Mouse (Mus musculus) lung, postnatal 0 days (tissue): ENCODE data around the gene Gpha2.

ENCODE experiments used
- CTCF ChIP-seq: IDR thresholded peaks from 2 replicates; pipeline ENCODE4 v1.5.1; 2016; ENCODE audit warnings: antibody characterized with exemption, mild to moderate bottlenecking
- EP300 ChIP-seq: IDR thresholded peaks from 2 replicates; pipeline ENCODE4 v1.6.1; 2016; ENCODE audit warnings: antibody characterized with exemption, mild to moderate bottlenecking, control low read depth

DNA sequence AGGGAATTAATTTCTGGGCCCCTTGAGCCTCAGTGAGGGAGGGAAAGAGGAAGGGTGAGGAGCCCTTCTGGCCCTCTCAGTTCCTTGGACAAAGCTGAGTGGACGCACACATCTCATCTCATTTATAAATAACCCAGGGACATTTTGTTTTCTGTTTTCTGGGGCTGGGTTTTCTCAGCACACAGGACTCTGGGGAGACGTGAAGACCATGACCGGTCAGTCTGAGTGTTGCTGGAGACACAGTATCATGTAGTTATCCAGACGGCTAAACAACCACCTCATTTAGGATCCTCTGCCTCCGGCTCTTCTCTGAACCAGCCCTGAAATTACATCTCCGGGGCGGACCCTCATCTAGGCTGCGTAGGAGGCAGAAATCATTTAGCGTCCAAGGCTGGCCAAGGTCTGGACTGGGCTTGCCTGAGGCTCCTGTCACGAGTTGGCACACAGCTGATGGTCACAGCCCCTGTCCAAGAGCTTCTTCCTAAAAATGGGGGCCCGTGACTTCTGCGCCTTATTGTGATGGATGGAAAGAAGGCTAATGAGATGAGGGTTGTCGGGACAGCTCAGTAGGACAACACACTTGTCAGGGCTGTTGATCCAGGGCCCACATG, 47.9 kb downstream of the Gpha2 start:
- TF ChIP-seq EP300 (no peak), CTCF (no peak)
